Mouse (Mus musculus): ENCODE measurements at regions not wholly inside any gene's neighbourhood (a gene's known extent, or its start where the extent isn't known, plus 50 kb on each side); places are given as distances from the start of the nearest gene placed in this dataset.

GRCm38 (mm10) chr11:17807851-17808250 lies 145.8 kb downstream of the Etaa1 start:
- Histone ChIP-seq H3K9me3 (replicated peaks; ENCODE audit: control insufficient read depth, insufficient read depth, low read length, poor library complexity, severe bottlenecking) (no peaks in the 10 kb centered on the region), H3K27ac (ENCODE audit: insufficient read depth, low read length) (no peak overlapping the region), H3K9ac (ENCODE audit: low read depth, poor library complexity, severe bottlenecking) (no peak overlapping the region), H3K4me1 (ENCODE audit: control insufficient read depth, insufficient read depth, low read length) (no peaks in the 10 kb centered on the region), H3K36me3 (ENCODE audit: control insufficient read depth, insufficient read depth, low read length, poor library complexity, severe bottlenecking) (no peaks in the 10 kb centered on the region), H3K4me3 (ENCODE audit: low read depth, low read length) (no peak overlapping the region), H3K27me3 (ENCODE audit: control insufficient read depth, insufficient read depth, low read length, poor library complexity, severe bottlenecking) (no peaks in the 10 kb centered on the region)
- no peak for TF ChIP-seq POLR2A (IDR thresholded peaks at IDR 0.05; ENCODE audit: insufficient read depth, low read length)
- no peak for TF ChIP-seq EP300 (IDR thresholded peaks at IDR 0.05; ENCODE audit: insufficient read depth, low read depth, low read length)

DNA sequence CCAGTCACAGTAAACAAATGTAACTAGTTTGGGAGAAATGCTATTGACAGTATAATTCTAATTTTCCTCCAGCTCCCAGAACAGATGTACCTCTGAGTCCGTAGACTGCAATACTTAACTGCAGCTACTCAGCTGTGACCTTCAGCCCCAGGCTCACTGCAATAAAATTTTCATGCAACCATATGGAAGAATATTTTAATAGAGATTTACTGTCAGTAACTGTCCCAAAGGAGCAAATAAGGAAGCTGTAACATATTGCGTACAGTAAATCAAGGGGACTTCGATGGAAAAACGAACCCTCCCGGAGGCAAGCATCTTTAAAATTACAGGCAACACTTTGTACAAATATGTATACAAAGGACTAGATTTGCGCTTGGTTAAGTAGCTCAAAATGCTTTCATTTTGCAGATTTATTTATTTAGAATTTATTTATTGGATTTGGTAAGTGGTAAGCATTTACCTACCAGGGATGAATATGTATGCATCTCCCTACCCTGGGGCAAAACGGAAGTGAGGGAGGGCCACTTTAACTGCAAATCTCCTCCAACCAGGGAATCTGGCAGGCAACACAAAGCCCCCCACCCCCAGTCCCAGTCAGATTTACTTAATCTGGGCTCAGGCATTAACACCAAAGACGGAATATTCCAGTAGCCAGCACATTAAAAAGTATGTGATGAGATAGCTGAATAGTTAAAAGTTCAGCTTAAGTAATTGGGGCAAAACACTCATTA lies 141.7 kb downstream of the Etaa1 start:
- no peak overlapping the region for H3K27ac ChIP-seq (ENCODE audit: insufficient read depth, low read length)

DNA sequence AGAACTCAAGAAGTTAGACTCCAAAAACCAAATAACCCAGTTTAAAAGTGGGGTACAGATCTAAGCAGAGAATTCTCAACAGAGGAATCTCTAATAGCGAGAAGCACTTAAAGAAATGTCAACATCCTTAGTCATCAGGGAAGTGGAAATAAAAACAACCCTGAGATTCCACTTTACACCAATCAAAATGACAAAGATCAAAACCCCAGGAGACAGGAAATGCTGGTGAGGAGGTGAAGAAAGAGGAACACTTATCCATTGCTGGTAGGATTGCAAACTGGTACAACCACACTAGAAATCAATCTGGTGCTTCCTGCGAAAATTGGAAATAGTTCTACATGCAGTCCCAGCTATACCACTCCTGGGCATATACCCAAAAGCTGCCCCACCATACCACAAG lies 111.0 kb downstream of the Etaa1 start:
- H3K36me3 ChIP-seq (ENCODE audit: control insufficient read depth, insufficient read depth, low read length, poor library complexity, severe bottlenecking): no peaks in the 10 kb centered on the region
- no peaks in the 10 kb centered on the region for H3K9me3 ChIP-seq (replicated peaks; ENCODE audit: control insufficient read depth, insufficient read depth, low read length, poor library complexity, severe bottlenecking)
- H3K4me1 ChIP-seq (ENCODE audit: control insufficient read depth, insufficient read depth, low read length): no peaks in the 10 kb centered on the region
- no peak overlapping the region for H3K4me3 ChIP-seq (ENCODE audit: low read depth, low read length)
- H3K9ac ChIP-seq (ENCODE audit: low read depth, poor library complexity, severe bottlenecking): no peak overlapping the region
- H3K27me3 ChIP-seq (ENCODE audit: control insufficient read depth, insufficient read depth, low read length, poor library complexity, severe bottlenecking): no peaks in the 10 kb centered on the region; the same call in 1 of the 2 replicates
- TF ChIP-seq CTCF (IDR thresholded peaks at IDR 0.05; ENCODE audit: low read depth, low read length) (no peak), POLR2A (IDR thresholded peaks at IDR 0.05; ENCODE audit: insufficient read depth, low read length) (no peak), EP300 (IDR thresholded peaks at IDR 0.05; ENCODE audit: insufficient read depth, low read depth, low read length) (no peak)
- no peak overlapping the region for H3K27ac ChIP-seq (ENCODE audit: insufficient read depth, low read length)

More for the DNA sequence above, 141.7 kb downstream of the Etaa1 start:
- Histone ChIP-seq H3K9me3 (replicated peaks; ENCODE audit: control insufficient read depth, insufficient read depth, low read length, poor library complexity, severe bottlenecking) (no peaks in the 10 kb centered on the region), H3K4me3 (ENCODE audit: low read depth, low read length) (no peak overlapping the region), H3K4me1 (ENCODE audit: control insufficient read depth, insufficient read depth, low read length) (no peaks in the 10 kb centered on the region), H3K36me3 (ENCODE audit: control insufficient read depth, insufficient read depth, low read length, poor library complexity, severe bottlenecking) (no peaks in the 10 kb centered on the region), H3K9ac (ENCODE audit: low read depth, poor library complexity, severe bottlenecking) (no peak overlapping the region), H3K27me3 (ENCODE audit: control insufficient read depth, insufficient read depth, low read length, poor library complexity, severe bottlenecking) (no peaks in the 10 kb centered on the region)
- TF ChIP-seq CTCF (IDR thresholded peaks at IDR 0.05; ENCODE audit: low read depth, low read length) (no peak), EP300 (IDR thresholded peaks at IDR 0.05; ENCODE audit: insufficient read depth, low read depth, low read length) (no peak), POLR2A (IDR thresholded peaks at IDR 0.05; ENCODE audit: insufficient read depth, low read length) (no peak)

DNA sequence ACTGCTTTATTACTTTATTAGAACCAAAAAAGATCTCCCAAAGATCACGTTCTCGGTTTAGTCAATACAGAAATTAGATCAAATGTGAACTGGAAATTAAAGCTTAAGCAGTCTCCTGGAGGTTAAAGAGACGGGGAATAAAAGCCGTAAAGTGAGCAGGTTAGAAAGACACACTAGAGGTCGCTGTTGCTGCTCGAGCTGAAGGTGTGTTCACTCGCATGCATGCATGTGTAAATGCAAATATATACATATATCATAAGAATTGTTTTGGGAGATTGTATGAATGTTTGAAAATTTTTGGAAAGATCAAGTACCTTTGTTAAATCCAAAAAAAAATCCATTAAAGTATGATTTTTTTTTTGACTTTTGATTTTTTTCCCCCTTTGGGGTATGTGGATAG lies 101.3 kb downstream of the Etaa1 start:
- H3K9ac ChIP-seq (ENCODE audit: low read depth, poor library complexity, severe bottlenecking): no peak overlapping the region
- no peaks in the 10 kb centered on the region for H3K36me3 ChIP-seq (ENCODE audit: control insufficient read depth, insufficient read depth, low read length, poor library complexity, severe bottlenecking)
- H3K27ac ChIP-seq (ENCODE audit: insufficient read depth, low read length): no peak overlapping the region
- H3K4me1 ChIP-seq (ENCODE audit: control insufficient read depth, insufficient read depth, low read length): no peaks in the 10 kb centered on the region
- H3K4me3 ChIP-seq (ENCODE audit: low read depth, low read length): no peak overlapping the region
- no peak for TF ChIP-seq EP300 (IDR thresholded peaks at IDR 0.05; ENCODE audit: insufficient read depth, low read depth, low read length)
- TF ChIP-seq POLR2A (IDR thresholded peaks at IDR 0.05; ENCODE audit: insufficient read depth, low read length): no peak
- TF ChIP-seq CTCF (IDR thresholded peaks at IDR 0.05; ENCODE audit: low read depth, low read length): peak; percentile 34
- H3K27me3 ChIP-seq (ENCODE audit: control insufficient read depth, insufficient read depth, low read length, poor library complexity, severe bottlenecking): no peaks in the 10 kb centered on the region
- no peaks in the 10 kb centered on the region for H3K9me3 ChIP-seq (replicated peaks; ENCODE audit: control insufficient read depth, insufficient read depth, low read length, poor library complexity, severe bottlenecking)

DNA sequence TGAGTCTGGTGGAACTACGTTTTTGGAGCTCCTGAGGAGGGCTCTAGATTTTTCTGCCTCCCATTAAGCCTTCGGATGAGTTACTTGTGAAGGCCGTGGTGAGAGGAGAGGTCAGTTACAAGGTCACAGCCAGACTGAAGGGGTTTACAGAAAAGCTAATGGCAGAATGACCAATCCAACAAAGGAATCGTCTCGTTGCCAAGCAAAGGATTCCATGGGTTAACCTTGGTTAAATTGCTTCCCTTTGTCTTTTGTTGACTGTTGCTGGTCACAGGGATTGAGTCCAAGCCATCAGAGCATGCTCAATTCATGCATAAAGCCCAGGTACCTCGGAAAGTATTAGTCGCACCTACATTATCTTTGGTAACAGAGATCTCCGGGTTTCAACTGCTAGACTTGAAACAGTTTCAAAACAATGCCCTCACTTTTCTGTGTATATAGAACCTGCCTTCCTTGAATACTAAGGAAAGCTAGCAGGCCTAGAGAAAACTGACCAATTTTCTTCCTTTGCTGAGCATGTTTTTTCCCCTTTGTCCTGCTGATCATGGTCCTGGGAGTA lies 100.3 kb downstream of the Etaa1 start:
- Histone ChIP-seq H3K27me3 (ENCODE audit: control insufficient read depth, insufficient read depth, low read length, poor library complexity, severe bottlenecking) (no peaks in the 10 kb centered on the region), H3K9me3 (replicated peaks; ENCODE audit: control insufficient read depth, insufficient read depth, low read length, poor library complexity, severe bottlenecking) (no peaks in the 10 kb centered on the region), H3K4me3 (ENCODE audit: low read depth, low read length) (no peak overlapping the region), H3K9ac (ENCODE audit: low read depth, poor library complexity, severe bottlenecking) (no peak overlapping the region), H3K36me3 (ENCODE audit: control insufficient read depth, insufficient read depth, low read length, poor library complexity, severe bottlenecking) (no peaks in the 10 kb centered on the region), H3K4me1 (ENCODE audit: control insufficient read depth, insufficient read depth, low read length) (no peaks in the 10 kb centered on the region), H3K27ac (ENCODE audit: insufficient read depth, low read length) (no peak overlapping the region)
- no peak for TF ChIP-seq POLR2A (IDR thresholded peaks at IDR 0.05; ENCODE audit: insufficient read depth, low read length)
- no peak for TF ChIP-seq CTCF (IDR thresholded peaks at IDR 0.05; ENCODE audit: low read depth, low read length)

GRCm38 (mm10) chr11:17853832-17854231 lies 99.8 kb downstream of the Etaa1 start:
- Histone ChIP-seq H3K9ac (ENCODE audit: low read depth, poor library complexity, severe bottlenecking) (no peak overlapping the region), H3K27ac (ENCODE audit: insufficient read depth, low read length) (no peak overlapping the region), H3K36me3 (ENCODE audit: control insufficient read depth, insufficient read depth, low read length, poor library complexity, severe bottlenecking) (no peaks in the 10 kb centered on the region), H3K27me3 (ENCODE audit: control insufficient read depth, insufficient read depth, low read length, poor library complexity, severe bottlenecking) (no peaks in the 10 kb centered on the region), H3K4me3 (ENCODE audit: low read depth, low read length) (no peak overlapping the region), H3K4me1 (ENCODE audit: control insufficient read depth, insufficient read depth, low read length) (no peaks in the 10 kb centered on the region), H3K9me3 (replicated peaks; ENCODE audit: control insufficient read depth, insufficient read depth, low read length, poor library complexity, severe bottlenecking) (no peaks in the 10 kb centered on the region)
- no peak for TF ChIP-seq EP300 (IDR thresholded peaks at IDR 0.05; ENCODE audit: insufficient read depth, low read depth, low read length)
- TF ChIP-seq CTCF (IDR thresholded peaks at IDR 0.05; ENCODE audit: low read depth, low read length): no peak
- no peak for TF ChIP-seq POLR2A (IDR thresholded peaks at IDR 0.05; ENCODE audit: insufficient read depth, low read length)

Data from ES-Bruce4 (cell line).